Mouse (Mus musculus) ES-CJ7 (cell line): ENCODE data around the gene Smpd4.
"Not testable (repeated sequence)": the region's sequence is repeated elsewhere in the genome, so short reads cannot be mapped to it uniquely, and the experiment has no call there.

Experiments used
- DNase-seq: peaks from one replicate; pipeline ENCODE4 v3.0.0; 2011; ENCODE audit warnings: low read depth, low spot score

Gene Smpd4

DNA sequence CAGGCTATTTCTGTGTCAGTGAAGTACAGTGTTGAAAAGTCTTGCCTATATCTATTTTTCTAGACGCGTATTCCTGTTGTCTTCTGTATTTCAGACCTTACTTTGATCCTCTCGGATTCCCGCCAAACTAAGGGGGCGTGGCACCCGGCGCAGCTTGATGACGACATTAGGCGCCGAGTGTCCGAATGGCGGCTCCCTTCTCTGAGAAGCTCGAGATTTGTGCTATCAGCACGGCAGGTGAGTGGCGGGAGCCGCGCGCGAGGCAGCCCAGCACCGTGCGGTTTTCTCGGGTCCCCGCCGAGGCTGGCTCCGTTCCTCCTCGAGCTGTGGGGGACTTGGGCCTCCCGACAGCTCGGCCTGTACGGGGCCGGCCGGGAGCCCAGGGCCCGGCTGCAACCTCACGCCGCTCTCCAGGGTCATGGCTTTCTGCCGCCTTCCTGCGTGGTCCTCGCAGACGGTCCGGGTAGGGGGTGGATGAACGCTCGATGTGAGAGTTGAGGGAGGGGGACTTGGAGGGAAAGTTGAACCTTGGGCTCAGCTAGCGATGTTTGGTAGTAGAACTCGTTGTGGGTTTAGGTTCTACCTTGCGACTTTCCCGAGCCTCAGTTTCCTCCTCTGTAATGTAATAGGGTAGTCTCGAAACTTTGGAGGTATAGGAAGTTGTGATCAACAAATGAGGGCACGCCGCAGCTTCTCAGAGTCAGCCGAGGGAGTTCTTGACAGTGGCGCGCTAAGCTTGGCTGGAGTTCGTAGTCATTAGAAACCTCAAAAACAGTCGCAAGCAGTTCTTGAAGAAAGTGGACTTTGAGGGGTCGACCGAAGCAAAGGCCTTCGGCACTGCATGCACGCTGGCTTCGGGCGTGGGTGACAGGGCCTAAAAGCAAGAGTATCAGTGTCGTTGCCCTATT is at the start of gene Smpd4:
TSS of gene Smpd4 (plus strand) at position 157 of the 908 bp plus-strand sequence.
- peak; percentile 88 for DNase-seq

DNA sequence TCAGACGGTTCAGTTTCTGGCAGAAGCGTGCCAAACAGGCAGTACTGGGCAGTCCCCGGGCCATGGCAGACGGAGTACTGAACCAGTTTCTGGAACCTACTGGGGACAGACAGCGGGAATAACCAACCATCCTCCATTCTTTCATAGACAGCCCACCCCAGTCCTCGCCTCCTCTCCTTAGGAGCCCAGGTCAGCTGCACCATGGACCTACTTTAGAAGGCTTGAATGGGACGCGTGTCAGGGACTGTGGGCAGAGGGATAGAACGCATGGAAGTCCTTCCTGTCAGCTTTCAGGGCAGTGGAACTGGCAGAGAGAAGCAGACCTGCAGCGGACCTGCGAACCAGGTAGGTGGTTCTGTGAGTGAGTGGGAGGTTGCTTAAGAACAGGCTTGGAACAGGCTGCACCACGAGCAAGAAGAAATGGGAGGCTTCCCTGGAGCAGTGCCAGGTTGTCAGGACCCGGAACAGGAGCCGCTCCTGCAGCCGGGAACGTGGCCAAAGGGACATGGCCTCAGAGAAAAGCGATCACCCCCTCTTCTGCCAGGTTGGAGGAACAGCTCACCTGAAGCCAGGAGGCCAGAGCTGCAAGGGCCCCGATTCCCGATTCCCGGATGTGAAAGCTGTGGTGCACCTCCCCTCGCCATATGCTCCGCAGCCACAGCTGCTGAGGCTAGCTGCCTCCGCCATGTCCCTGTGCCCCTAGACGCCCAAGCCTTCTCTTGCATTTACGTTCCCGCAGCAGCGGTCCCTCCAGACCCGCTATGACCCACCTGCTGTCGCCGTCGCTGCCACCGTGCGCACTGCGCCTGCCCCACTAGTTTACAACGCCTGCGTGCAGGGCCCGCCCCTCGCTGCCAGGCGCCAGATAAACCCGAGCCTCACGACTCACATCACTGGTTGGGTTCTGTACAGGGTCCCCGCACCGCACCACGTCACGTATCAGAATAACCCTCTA is 43.0 kb upstream of the Smpd4 start:
- DNase-seq, result peak; percentile 27

DNA sequence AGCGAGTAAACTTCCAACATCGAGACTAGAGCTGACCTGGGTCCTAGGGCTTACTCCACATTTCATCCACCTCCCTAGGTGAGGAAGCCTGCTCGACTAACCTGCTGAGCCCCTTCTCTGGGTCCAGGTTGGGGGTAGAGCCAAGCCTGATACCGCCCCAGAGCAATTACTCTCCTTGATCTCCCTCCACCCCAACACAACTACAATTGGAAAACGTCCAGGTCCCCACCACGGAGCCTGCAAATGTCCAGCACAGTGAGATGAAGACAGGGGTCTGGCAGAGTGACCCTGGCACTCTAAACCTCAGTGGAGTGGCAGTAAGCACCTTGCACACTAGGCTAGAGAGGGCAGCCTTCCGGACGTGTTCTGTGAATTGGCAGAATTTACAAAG is 42.3 kb upstream of the Smpd4 start:
- no peak for DNase-seq

DNA sequence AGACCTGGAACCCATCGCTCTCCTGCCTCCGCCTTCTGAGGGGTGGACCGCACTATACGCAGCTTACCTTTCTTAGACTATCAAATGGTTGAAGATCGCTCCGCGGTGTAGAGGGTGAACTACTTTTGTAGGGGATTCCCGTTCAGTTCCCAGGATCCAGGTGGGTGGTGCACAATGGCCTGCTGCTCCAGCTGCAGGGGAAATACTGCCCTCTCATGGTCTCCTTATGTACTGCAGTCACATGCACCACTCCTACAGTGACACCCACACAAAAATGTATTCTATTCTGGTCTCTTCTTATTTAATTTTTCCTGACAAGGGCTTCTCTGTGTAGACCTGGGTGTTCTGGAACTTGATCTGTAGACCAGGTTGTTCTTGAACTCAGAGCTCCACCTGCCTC is 36.1 kb upstream of the Smpd4 start, which contains the start of gene Slc7a4:
TSS of gene Slc7a4 (minus strand) at position 151 of the 400 bp plus-strand sequence.
- peak; percentile 94 for DNase-seq

DNA sequence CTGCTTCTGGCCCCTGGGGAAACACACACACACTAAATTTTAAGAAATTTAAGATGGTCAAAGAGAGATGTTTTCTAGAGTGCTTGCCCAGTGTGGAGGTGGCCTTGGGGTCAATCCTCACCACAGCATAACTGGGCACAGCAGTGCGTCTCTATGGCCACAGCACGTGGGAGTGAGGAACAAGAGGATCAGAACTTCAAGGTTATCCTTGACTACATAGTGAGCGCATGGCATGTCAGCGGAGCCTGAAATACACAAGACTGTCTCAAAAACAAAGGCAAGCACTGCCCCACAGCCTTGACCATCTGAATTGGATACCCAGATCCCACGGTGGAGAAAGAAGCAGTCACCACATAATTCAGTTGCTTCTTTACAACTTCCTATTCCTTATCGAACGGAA is 34.6 kb upstream of the Smpd4 start:
- no peak for DNase-seq

DNA sequence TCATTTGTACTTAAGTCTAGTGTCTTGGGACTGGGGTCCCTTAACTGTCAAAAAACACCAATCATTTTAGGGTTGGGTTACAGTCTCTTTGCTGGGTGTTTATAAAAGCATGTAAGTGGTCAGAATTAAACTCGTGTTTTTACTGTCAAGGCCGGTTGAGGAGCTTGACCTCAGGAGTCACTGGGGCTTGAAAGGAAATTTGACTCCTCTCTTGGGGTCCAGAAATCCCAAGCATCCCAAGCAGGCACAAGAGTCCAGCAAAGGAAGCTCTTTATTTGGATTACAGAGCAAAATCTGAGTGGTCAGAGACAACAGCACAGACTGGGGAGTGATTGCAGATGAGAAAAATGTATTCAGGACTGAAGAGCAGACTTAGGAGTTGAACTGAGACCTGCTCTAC is 28.4 kb upstream of the Smpd4 start:
- no peak for DNase-seq

DNA sequence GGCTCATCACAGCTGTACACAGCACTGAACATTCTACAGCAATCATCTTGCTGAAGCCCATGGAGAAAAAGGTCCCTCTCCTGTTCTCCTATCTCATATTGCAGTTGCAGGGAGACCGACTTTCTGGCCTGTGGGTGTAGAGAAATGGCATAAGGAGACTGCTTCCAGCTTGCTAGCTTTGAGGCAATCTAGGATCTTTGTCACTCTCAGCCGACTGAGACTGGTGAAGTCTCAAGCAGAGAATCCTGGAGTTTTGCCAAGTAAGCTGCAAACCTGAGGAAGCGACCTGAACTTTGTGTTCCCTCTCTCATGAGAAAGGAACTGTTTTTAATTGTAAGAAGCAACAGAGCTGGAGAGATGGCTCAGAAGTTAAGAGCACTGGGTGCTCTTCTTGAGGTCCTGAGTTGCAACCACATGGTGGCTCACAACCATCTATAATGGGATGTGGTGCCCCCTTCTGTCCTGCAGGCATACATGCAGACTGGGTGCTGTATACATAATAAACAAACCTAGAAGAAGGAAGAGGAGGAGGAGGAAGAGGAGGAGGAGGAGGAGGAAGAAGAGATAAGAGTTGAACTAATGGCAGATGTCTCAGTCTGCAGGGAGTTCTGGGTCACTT is 18.1 kb upstream of the Smpd4 start:
- peak; percentile 66 for DNase-seq

DNA sequence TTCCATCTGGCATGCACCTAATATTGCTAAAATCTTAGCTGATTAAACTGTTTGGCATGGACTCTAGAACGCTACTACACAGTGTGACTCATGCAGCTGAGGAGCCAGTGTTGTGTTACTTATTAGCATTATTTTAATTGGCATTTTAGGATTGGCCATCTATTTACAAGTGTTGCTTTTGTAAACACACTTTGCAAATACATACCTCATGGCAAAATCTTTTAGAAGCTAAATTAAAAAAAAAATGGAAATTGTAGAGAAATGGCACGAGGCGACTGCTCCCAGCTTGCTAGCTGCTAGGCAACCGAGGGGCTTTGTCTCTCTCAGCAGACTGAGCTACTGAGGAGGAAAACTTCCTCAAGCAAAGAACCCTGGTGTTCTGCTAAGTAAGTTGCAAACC is 14.2 kb upstream of the Smpd4 start:
- no peak for DNase-seq

DNA sequence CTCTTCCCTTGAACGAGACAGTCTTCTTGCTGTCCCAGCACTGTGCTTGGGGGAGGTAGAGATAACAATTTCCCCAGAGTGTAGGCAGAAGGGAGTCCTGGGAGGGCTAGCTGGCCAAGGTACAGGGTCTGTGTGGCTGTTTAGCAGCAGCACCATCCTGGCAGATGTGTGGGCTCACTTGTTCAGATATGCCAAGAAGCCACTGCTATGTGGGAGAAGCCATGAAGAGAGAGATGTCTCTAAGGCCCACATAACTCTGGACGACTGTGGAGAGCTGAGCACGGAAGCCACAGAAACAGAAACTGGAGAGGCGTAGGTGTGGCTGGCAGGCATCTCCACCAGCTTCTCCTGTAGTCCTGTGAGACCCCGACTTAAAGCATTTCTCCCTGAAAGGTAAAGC is 13.5 kb upstream of the Smpd4 start:
- no peak for DNase-seq

DNA sequence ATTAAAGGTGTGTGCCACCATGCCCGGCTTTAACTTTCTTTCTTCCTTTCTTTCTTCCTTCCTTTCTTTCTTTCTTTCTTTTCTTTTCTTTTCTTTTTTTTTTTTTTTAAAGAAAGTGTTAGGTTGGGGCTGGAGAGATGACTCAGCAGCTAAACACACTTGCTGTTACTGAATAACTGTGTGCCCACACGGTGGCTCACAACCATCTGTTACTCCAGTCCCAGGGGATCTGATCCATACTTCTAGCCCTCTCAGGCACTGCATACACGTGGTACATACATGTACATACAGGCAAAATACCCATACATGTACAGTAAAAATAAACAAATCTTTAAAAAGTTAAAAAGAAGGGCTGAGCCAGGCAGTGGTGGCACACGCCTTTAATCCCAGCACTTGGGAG is 7.8 kb upstream of the Smpd4 start:
- no peak for DNase-seq

DNA sequence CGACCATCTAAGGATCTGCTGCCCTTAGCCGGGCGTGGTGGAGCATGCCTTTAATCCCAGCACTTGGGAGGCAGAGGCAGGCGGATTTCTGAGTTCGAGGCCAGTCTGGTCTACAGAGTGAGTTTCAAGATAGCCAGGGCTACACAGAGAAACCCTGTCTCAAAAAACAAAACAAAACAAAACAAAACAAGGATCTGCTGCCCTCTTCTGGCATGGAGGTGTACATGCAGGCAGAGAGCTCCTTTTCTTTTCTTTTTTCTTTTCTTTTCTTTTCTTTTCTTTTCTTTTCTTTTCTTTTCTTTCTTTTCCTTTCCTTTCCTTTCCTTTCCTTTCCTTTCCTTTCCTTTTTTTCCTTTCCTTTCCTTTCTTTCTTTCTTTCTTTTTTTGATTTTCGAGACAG is 4.4 kb upstream of the Smpd4 start:
- DNase-seq, result not testable (repeated sequence)

DNA sequence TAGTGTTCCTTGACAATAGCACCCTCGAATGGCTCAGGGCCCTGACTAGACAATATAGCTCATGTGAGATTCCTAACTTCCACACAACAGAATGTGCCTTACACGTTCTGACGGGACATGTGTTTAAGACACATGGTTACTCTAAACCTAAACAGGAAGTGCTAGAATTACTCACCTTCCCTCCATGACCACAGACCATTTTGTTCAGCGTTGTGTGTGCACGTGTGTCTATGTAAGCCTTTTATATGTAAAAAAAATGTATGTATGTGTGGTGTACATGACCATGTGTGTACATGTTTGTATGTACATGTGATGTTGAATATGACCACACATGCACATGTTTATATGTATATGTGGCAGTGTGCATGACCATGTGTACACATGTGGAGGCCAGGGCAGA is 2.9 kb upstream of the Smpd4 start:
- DNase-seq, result no peak

DNA sequence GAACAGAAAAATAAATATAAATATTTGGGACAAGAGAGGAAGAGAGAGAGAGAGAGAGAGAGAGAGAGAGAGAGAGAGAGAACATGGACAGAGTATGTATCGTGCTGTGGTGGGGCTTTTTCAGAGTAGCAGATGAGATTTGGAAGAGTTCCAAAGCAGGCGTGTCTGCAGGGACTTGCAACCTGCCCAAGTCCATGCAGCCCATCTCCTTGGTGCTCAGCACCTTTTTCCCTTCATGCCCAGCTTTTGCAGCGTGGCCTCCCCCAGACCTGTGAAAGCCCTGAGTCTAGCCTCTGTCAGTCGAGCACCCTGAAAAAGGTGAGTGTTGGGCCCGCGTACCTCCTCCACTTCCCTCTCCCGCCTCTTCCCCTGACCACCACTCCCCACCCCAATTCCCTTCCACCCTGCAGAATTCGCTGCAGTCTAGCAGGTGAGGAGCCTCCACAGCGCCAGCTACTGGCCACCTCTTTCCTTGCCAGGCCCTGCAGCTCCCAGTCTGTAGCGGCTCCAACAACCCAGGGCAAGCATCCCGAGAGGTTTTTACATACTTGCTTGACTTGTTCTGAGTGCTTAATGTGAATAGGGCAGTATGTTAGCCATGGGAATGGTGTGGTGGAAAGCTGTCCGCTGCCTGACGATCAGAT is 1.1 kb upstream of the Smpd4 start:
- DNase-seq, result peak; percentile 90

DNA sequence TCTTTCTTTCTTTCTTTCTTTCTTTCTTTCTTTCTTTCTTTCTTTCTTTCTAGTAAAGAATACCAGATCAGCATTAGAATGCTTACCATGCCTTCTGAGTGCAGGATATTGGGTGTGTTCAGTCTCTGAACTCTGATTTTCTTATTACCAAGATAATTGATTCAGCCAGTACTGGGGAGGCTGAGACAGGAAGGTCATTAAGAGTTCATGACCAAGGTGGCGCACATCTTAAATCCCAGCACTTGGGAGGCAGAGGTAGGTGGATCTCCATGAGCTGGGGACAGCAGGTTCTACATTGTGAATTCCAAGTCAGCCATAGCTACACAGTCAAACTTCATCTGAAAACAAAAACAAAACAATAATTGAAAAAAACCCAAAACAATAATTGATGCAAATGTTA is 2.8 kb downstream of the Smpd4 start:
- DNase-seq, result peak; percentile 71

DNA sequence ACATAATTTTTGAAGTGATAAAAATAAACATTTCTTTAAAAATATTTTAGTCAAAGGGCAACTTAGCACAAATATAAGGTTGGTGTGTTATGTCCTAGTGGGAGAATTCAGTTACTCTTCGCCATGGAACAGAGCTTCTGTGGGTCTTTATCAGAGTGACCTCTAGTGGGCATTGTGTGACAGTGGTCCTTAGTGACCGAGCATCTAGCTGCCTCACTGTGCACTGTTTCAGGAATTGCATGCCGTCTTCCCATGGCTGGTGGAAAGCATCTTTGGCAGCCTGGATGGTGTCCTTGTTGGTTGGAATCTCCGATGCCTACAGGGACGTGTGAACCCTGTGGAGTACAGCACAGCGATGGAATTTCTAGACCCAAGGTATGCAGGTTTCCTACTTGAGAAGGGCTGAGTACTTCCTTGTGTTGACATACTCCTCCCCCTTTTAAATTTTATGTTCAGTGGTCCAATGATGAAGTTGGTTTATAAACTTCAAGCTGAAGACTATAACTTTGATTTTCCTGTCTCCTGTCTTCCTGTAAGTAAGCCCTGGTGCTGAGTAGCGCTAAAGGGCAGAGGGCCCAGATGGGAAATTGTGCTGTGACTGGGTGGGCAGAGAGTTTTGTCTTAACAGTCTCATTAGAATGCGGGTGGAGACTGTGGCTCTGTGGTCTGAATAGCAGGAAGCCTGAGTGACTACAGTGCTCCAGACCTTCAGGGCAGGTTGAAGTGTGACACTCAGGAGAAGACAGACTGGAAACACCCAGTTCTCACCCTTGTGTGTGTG is 6.5 kb downstream of the Smpd4 start:
- peak; percentile 61 for DNase-seq

DNA sequence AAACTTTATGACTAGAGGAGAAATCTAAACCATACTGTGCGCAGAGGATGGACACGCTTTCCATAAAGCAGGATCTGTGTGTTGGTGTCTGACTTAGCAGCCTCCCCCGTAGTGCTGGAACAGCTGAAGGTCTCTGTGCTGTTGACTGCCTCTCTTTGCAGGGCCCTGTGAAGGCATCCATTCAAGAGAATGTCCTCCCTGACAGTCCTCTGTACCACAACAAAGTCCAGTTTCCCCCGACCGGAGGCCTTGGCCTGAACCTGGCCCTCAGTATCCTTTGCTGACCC is 7.1 kb downstream of the Smpd4 start:
- DNase-seq, result no peak

DNA sequence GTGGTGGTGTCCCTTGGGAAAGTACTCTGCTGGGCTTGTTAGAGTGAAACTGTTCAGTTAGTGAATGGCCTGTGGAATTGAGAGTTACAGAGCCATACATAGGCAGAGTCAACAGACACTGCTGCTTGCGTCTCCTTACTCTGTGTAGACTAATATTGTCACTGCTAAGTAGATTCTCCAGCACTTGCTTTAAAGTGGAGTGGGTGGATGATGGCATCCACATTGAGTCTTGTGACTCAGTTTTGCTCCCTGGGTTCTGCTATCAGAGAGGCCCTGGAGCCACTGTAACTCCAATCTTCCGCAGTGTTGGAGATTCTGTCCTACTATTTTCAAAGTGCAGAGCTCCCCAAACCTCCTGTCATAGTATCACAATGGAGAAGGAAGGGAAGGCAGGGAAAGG is 13.4 kb downstream of the Smpd4 start:
- no peak for DNase-seq

DNA sequence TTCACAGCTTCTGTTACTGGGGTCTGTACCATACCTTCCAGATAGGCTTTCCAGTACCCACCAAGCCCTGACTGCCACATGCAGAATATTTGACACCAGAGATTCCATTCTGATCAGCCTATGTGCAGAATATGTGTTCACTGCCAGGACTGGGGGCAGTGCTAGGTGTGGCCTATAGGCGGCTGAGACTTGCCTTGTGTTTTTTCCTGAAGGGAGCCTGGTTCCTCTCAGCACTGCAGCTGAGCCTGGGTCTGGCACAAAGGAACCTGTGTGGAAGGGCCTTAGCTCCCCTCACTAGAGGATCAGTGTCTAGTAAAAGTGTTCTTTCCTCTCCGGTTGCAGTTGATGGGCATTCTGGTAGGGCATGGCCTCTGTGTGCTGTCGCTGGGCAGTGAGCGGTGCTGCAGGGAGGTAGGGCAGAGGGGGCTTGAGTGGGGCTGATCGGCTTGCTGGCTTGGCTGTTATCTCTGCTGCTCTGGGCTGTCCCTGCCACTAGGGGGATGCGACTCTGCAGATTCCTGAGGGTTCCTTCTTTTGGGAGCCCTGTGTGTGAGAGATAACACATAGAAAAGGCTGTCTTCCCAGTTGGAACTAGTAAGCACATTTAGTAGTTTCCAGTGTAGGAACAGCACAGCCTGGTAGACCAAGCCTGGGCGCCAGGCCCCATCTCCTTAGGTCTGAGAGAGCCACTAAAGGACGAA is 14.5 kb downstream of the Smpd4 start:
- peak; percentile 42 for DNase-seq

DNA sequence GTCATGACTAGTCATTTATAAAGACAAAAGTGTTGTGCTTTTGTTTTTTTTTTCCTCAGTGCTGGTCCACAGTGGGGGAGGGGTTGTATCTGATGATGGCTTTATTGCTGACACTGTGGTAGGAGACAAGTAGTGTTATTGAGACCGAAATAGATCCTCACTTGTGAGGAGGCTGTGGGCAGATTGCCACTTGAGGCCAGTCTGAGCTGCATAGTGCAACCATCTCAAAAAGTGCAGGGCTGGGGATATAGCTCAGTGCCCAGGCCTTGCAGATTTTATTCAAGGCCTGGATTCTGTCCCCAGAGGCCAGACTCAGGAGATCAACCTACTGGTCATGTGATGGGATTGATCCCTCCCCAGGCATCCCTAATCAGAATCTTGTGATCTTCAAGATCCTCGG is 17.8 kb downstream of the Smpd4 start:
- no peak for DNase-seq

DNA sequence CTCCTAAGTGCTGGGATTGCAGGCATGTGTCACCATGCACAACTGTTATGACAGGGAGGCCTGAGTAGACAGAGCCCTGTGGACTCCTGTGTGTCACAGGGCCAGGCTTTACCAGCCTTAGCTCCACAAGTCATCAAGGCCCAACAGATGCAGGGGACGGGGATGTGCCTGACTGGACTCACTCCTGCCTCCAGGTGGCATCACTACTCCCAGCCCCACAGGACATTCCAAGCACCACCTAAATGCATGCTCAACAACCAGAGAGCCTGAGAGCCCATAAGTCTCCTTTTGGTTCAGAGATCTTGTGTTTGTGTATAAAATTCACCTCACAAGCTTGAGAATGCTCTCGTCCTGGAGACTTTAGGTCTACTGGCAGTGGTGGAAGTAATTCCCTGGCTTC is 18.5 kb downstream of the Smpd4 start:
- no peak for DNase-seq
